Mouse (Mus musculus) liver, embryonic 16.5 days (tissue): ENCODE results near the gene Klf4. TPM values are rescaled to one million over a fixed set of nuclear protein-coding genes. Genes with fewer than 3 reads are reported as not detected.

Source experiments
- ATAC-seq: fragments of 200-750 bp; cut with Nextera tagmentation; 2 replicates; pipeline ENCODE4 v1.8.0; 2017; ENCODE audit warnings: low read depth, mild to moderate bottlenecking, moderate number of reproducible peaks, moderate library complexity
- H3K27ac ChIP-seq: fragments of 300-500 bp; sonication (generic); 2 replicates; pipeline ENCODE4 v1.5.1; 2014; ENCODE audit warnings: mild to moderate bottlenecking, low read length
- H3K27me3 ChIP-seq: fragments of 300-500 bp; sonication (generic); 2 replicates; pipeline ENCODE4 v1.6.1; 2014; ENCODE audit warnings: low read depth, low read length, mixed read lengths; ENCODE audit not compliant: control insufficient read depth, insufficient read depth
- H3K36me3 ChIP-seq: fragments of 300-500 bp; sonication (generic); 2 replicates; pipeline ENCODE4 v1.6.1; 2014; ENCODE audit warnings: mild to moderate bottlenecking; ENCODE audit not compliant: control insufficient read depth, insufficient read depth
- H3K4me1 ChIP-seq: fragments of 300-500 bp; sonication (generic); 2 replicates; pipeline ENCODE4 v1.6.1; 2014; ENCODE audit warnings: low read depth, low read length, mixed read lengths; ENCODE audit not compliant: control insufficient read depth
- H3K4me2 ChIP-seq: fragments of 300-500 bp; sonication (generic); 2 replicates; pipeline ENCODE4 v1.6.1; 2014; ENCODE audit warnings: low read depth, low read length, mixed read lengths
- H3K4me3 ChIP-seq: fragments of 300-500 bp; sonication (generic); 2 replicates; pipeline ENCODE4 v1.5.1; 2014; ENCODE audit warnings: low read depth, mild to moderate bottlenecking, low read length
- H3K9ac ChIP-seq: fragments of 300-500 bp; sonication (generic); 2 replicates; pipeline ENCODE4 v1.6.1; 2014; ENCODE audit warnings: low read depth, low read length
- H3K9me3 ChIP-seq: fragments of 300-500 bp; sonication (generic); replicated peaks from 2 replicates; pipeline ENCODE4 v1.6.1; 2016; ENCODE audit warnings: low read length; ENCODE audit not compliant: control insufficient read depth
- WGBS: fragments of 180-500 bp; shearing (Covaris S2); extraction: QIAGEN DNeasy Blood & Tissue Kit; methylation state at CpG from one replicate; pipeline ENCODE4 v1.1.7; 2014; ENCODE audit not compliant: insufficient replicate concordance; 5-methylcytosine and 5-hydroxymethylcytosine counted together
- polyA plus RNA-seq: library from polyadenylated mRNA; unstranded; fragments of >200 nt; fragmentation: Nextera tagmentation; extraction: Ambion mirVana; gene quantifications from 2 replicates; pipeline ENCODE4 v1.2.1, GENCODE M21; 2015

The Klf4 gene
- 0.63 and 0.81 TPM in 2 replicates for polyA plus RNA-seq

DNA sequence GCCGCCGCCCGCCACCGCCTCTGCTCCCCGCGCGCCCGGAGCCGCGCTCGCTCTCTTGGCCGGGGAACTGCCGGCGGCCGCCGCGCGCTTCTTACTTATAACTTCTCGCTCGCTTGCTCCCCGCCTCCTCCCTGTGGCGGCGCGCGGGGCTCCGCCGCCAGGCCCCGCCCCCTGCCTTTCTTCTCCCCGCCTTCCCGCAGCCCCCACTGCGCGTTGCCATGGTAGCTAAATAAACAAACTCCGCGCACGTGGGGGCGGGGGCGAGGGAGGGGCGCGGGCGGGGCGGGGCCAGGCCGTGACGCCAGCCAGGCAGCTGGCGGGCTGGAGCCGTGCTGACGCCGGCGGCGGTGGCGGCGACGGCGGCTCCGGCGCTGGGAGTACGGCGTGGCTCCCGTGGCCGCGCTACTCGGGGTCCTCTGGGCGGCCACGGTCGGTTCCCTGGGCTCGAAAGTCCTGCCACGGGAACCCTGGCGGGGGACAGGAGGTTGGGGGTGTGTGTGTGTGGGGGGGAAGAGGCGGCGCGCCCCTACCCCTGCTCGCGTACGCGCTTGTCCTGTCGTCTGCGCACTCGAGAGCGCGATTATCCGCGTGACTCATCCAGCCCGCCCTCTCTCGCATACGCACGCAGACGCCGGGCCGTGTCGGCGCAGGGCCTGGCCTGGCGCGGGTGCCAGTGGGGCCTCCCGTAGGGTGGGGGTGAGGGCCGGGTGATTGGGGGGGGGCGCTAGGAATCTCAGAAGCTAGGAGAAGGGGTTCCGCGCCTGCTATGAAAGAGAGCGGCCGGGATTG is at the start of gene Klf4:
Gene Klf4, minus strand, starts transcription at position 60 of the 789 bp plus-strand sequence.
- H3K4me1 ChIP-seq: peaks cover 12% of the 10 kb centered on the region
- peak within 1 kb of the TSS; percentile 81 for H3K4me2 ChIP-seq
- H3K9me3 ChIP-seq: no peaks in the 10 kb centered on the region
- WGBS: 0% methylated on average over 64 of the region's 99 CpGs
- peak within 1 kb of the TSS; percentile 55 for H3K4me3 ChIP-seq
- H3K9ac ChIP-seq: peak within 1 kb of the TSS; percentile 41
- H3K27ac ChIP-seq: no peak within 1 kb of the TSS
- H3K36me3 ChIP-seq: no peaks in the 10 kb centered on the region
- peaks cover 70% of the 10 kb centered on the region for H3K27me3 ChIP-seq
- ATAC-seq: peak; percentile 85

DNA sequence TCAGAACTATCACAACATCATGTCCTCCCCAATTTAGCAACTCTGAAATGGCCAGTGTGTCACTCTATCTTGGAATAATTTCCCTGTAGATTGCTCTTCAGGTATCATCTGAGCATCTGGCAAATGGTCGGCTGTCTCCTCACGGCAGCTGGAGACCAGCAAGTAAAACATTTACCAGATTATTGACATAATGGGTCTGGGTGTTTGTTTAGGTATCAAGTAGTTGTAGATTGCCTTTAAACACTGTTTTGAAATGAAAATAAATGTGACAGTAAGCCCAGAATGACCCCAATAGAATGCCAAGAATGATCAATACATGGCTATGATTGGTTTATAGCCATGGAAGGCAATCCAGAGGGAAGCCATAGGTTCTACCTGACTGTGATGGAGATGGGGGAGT is 39.2 kb upstream of the Klf4 start:
- Histone ChIP-seq H3K9me3 (no peaks in the 10 kb centered on the region), H3K36me3 (no peaks in the 10 kb centered on the region), H3K27ac (no peak overlapping the region), H3K4me3 (no peak overlapping the region), H3K9ac (no peak overlapping the region), H3K4me1 (no peaks in the 10 kb centered on the region), H3K27me3 (peaks cover 18% of the 10 kb centered on the region), H3K4me2 (no peak overlapping the region)
- ATAC-seq: no peak
- 59% methylated on average over 2 of the region's 2 CpGs for WGBS

GRCm38 (mm10) chr4:55567986-55568385 is 35.7 kb upstream of the Klf4 start:
- Histone ChIP-seq H3K4me2 (no peak overlapping the region), H3K9me3 (no peaks in the 10 kb centered on the region), H3K27ac (no peak overlapping the region), H3K27me3 (peaks cover 17% of the 10 kb centered on the region), H3K4me3 (no peak overlapping the region), H3K9ac (no peak overlapping the region), H3K36me3 (no peaks in the 10 kb centered on the region), H3K4me1 (no peaks in the 10 kb centered on the region)
- ATAC-seq: no peak
- 63% methylated on average over 9 of the region's 9 CpGs for WGBS

DNA sequence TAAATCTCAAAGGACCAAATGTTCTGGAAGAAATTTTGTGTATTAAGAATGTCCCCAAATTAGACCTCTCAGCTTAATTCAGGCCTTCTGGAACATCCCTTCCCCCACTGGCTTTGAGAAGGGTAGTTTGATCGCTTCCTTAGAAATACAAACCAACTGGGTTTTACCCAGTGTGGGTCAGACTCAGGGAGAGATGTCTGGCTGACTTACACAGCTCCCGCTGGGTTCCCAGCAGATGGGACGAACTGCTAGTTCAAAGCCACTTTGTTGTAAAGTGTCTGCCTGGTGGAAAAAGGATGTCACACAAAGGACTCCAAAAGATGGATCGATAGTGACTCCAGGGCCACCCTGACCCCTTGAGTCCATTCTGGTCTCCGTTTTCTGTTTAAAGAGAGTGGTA is 35.3 kb upstream of the Klf4 start:
- no peak overlapping the region for H3K9ac ChIP-seq
- H3K27me3 ChIP-seq: peaks cover 15% of the 10 kb centered on the region
- H3K4me2 ChIP-seq: no peak overlapping the region
- no peaks in the 10 kb centered on the region for H3K4me1 ChIP-seq
- H3K36me3 ChIP-seq: no peaks in the 10 kb centered on the region
- ATAC-seq: no peak
- no peaks in the 10 kb centered on the region for H3K9me3 ChIP-seq
- WGBS: 63% methylated on average over 5 of the region's 5 CpGs
- no peak overlapping the region for H3K4me3 ChIP-seq
- no peak overlapping the region for H3K27ac ChIP-seq

DNA sequence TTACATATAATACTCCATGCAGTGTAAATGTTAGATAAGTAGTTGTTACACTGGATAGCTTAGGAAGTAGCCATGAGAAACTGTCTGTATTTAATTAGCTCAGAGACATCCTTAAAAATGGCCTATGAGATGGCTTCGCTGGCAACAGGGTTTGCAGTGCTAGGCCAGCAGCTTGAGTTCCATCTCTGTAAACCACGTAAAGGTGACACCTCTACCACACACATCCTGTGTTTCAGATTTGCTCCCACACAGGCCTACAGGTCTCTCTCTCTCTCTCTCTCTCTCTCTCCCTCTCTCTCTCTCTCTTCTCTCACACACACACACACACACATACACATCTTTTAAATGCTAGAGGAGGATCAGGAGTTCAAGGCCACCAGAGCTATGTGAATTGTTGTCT is 32.1 kb upstream of the Klf4 start:
- Histone ChIP-seq H3K9me3 (no peaks in the 10 kb centered on the region), H3K4me1 (no peaks in the 10 kb centered on the region), H3K4me2 (no peak overlapping the region), H3K27me3 (peaks cover 15% of the 10 kb centered on the region), H3K4me3 (no peak overlapping the region), H3K36me3 (no peaks in the 10 kb centered on the region), H3K27ac (no peak overlapping the region), H3K9ac (no peak overlapping the region)
- ATAC-seq: no peak
- 61% methylated on average over 2 of the region's 2 CpGs for WGBS

- no peak overlapping the region for H3K27ac ChIP-seq
- no peak overlapping the region for H3K9ac ChIP-seq
- H3K27me3 ChIP-seq: peaks cover 10% of the 10 kb centered on the region
- no peak for ATAC-seq
- no peaks in the 10 kb centered on the region for H3K4me1 ChIP-seq
- no peaks in the 10 kb centered on the region for H3K36me3 ChIP-seq
- H3K4me2 ChIP-seq: no peak overlapping the region
- WGBS: 68% methylated on average over 8 of the region's 8 CpGs
- no peaks in the 10 kb centered on the region for H3K9me3 ChIP-seq
- H3K4me3 ChIP-seq: no peak overlapping the region
Observed at GRCm38 (mm10) chr4:55563050-55563449, 30.8 kb upstream of the Klf4 start.

DNA sequence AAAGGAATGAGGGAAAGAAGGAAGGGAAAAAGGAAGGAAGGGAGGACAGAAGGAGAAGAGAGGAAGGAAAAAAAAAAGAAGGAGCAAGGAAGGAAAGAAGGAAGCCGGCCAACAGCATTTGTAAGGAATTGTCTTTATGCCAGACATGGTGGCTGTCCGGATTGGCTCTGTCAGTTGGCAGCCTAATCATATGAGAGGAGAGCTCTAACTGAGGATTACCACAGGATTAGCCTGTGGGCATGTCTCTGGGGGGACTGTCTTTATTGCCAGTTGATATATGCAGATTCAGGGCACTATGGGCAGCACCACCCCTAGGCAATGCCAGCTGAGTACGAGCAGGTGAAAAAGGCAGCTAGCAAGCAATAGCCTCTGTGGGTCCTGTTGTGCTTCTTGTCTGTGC is 29.8 kb upstream of the Klf4 start:
- 68% methylated on average over 3 of the region's 3 CpGs for WGBS
- Histone ChIP-seq H3K9ac (no peak overlapping the region), H3K4me1 (no peaks in the 10 kb centered on the region), H3K27ac (no peak overlapping the region), H3K27me3 (peaks cover 10% of the 10 kb centered on the region), H3K4me3 (no peak overlapping the region), H3K4me2 (no peak overlapping the region), H3K36me3 (no peaks in the 10 kb centered on the region), H3K9me3 (no peaks in the 10 kb centered on the region)
- ATAC-seq: no peak

DNA sequence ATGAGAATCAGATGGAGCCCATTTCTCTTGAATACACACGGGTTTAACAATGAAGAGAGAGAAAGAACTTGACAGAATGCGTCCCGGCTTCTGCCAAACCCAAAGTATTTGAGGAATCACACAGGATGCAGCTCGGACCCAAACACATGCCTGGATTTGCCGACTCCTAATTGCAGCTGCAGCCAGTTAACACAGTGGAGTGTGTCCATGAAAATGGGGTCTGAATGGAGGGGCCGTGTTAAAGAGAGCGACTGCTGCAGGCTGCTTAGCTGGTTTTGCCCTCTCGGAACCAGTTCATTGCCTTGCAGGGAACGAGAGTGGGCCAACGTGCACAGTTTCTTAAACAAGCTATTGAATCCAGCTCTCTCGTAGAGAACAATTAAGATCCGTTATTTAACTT is 14.6 kb upstream of the Klf4 start:
- Histone ChIP-seq H3K9ac (no peak overlapping the region), H3K9me3 (no peaks in the 10 kb centered on the region), H3K36me3 (no peaks in the 10 kb centered on the region), H3K4me2 (no peak overlapping the region), H3K27me3 (peaks cover 10% of the 10 kb centered on the region; the same call in 1 of the 2 replicates), H3K4me3 (no peak overlapping the region), H3K4me1 (no peaks in the 10 kb centered on the region), H3K27ac (no peak overlapping the region)
- 73% methylated on average over 12 of the region's 12 CpGs for WGBS
- no peak for ATAC-seq

GRCm38 (mm10) chr4:55542753-55543152 is 10.5 kb upstream of the Klf4 start:
- no peak overlapping the region for H3K4me2 ChIP-seq
- no peaks in the 10 kb centered on the region for H3K9me3 ChIP-seq
- no peaks in the 10 kb centered on the region for H3K36me3 ChIP-seq
- 11% methylated on average over 2 of the region's 2 CpGs for WGBS
- H3K27ac ChIP-seq: no peak overlapping the region
- no peak for ATAC-seq
- no peak overlapping the region for H3K9ac ChIP-seq
- H3K27me3 ChIP-seq: peaks cover 14% of the 10 kb centered on the region; the same call in 1 of the 2 replicates
- H3K4me1 ChIP-seq: no peaks in the 10 kb centered on the region
- no peak overlapping the region for H3K4me3 ChIP-seq
